Mouse (Mus musculus) kidney, embryonic 15.5 days (tissue): ENCODE data around the gene Kif6. TPM values are rescaled to one million over a fixed set of nuclear protein-coding genes. Genes with fewer than 3 reads are reported as not detected.

Experiments
- ATAC-seq: fragments of 200-750 bp; cut with Nextera tagmentation; replicated peaks from 2 replicates; pipeline ENCODE4 v1.8.0; 2017; ENCODE audit warnings: moderate TSS enrichment; ENCODE audit not compliant: low FRiP score
- H3K27ac ChIP-seq: fragments of 300-500 bp; sonication (generic); 2 replicates; pipeline ENCODE4 v1.5.1; 2015; ENCODE audit warnings: mild to moderate bottlenecking, inconsistent platforms
- H3K27me3 ChIP-seq: fragments of 300-500 bp; sonication (generic); 2 replicates; pipeline ENCODE4 v1.6.1; 2015; ENCODE audit warnings: inconsistent platforms
- H3K36me3 ChIP-seq: fragments of 300-500 bp; sonication (generic); 2 replicates; pipeline ENCODE4 v1.6.1; 2015; ENCODE audit warnings: inconsistent platforms
- H3K4me1 ChIP-seq: fragments of 300-500 bp; sonication (generic); 2 replicates; pipeline ENCODE4 v1.6.1; 2015; ENCODE audit warnings: inconsistent platforms
- H3K4me2 ChIP-seq: fragments of 300-500 bp; sonication (generic); 2 replicates; pipeline ENCODE4 v1.6.1; 2015; ENCODE audit warnings: moderate library complexity, mild to moderate bottlenecking, inconsistent platforms
- H3K4me3 ChIP-seq: fragments of 300-500 bp; sonication (generic); replicated peaks from 2 replicates; pipeline ENCODE4 v1.5.1; 2015; ENCODE audit warnings: mild to moderate bottlenecking, inconsistent platforms
- H3K9ac ChIP-seq: fragments of 300-500 bp; sonication (generic); 2 replicates; pipeline ENCODE4 v1.6.1; 2015; ENCODE audit warnings: mild to moderate bottlenecking, inconsistent platforms
- H3K9me3 ChIP-seq: fragments of 300-500 bp; sonication (generic); replicated peaks from 2 replicates; pipeline ENCODE4 v1.6.1; 2016; ENCODE audit warnings: inconsistent platforms
- WGBS: fragments of 180-500 bp; shearing (Covaris S2); methylation state at CpG from one replicate; pipeline ENCODE4 v1.1.7; 2015; ENCODE audit warnings: mixed read lengths; 5-methylcytosine and 5-hydroxymethylcytosine counted together
- polyA plus RNA-seq: library from polyadenylated mRNA; unstranded; fragments of >200 nt; fragmentation: Nextera tagmentation; extraction: Ambion mirVana; gene quantifications from 2 replicates; pipeline ENCODE4 v1.2.1, GENCODE M21; 2015

Kif6 gene
- polyA plus RNA-seq, 1 experiment from 2014 or later = 2.1 TPM

- Histone ChIP-seq H3K36me3 (no peaks in the 10 kb centered on the region), H3K9me3 (no peaks in the 10 kb centered on the region), H3K4me1 (no peaks in the 10 kb centered on the region), H3K27ac (no peak overlapping the region), H3K27me3 (no peaks in the 10 kb centered on the region), H3K4me3 (no peak overlapping the region), H3K9ac (no peak overlapping the region), H3K4me2 (no peak overlapping the region)
- 36% methylated on average over 8 of the region's 8 CpGs for WGBS
- ATAC-seq = 0 out of 2 replicates have a peak, but pooled peaks have one; percentile 52
Measured at GRCm38 (mm10) chr17:49633041-49633440, 18.1 kb downstream of the Kif6 start.

- no peaks in the 10 kb centered on the region for H3K9me3 ChIP-seq
- no peaks in the 10 kb centered on the region for H3K4me1 ChIP-seq
- no peak for ATAC-seq
- H3K36me3 ChIP-seq = no peaks in the 10 kb centered on the region
- 66% methylated on average over 6 of the region's 6 CpGs for WGBS
- H3K9ac ChIP-seq = no peak overlapping the region
- no peaks in the 10 kb centered on the region for H3K27me3 ChIP-seq
- peak overlapping the region; percentile 54; the same call in 1 of the 2 replicates for H3K27ac ChIP-seq
- H3K4me3 ChIP-seq = no peak overlapping the region
- no peak overlapping the region for H3K4me2 ChIP-seq
Measured at GRCm38 (mm10) chr17:49641903-49642302, 27.0 kb downstream of the Kif6 start.

- H3K27me3 ChIP-seq = no peaks in the 10 kb centered on the region
- no peak overlapping the region for H3K9ac ChIP-seq
- H3K4me1 ChIP-seq = no peaks in the 10 kb centered on the region
- 89% methylated on average over 8 of the region's 8 CpGs for WGBS
- no peak overlapping the region for H3K4me2 ChIP-seq
- no peak overlapping the region for H3K4me3 ChIP-seq
- no peaks in the 10 kb centered on the region for H3K36me3 ChIP-seq
- no peaks in the 10 kb centered on the region for H3K9me3 ChIP-seq
- ATAC-seq = no peak
- H3K27ac ChIP-seq = peak overlapping the region; percentile 54; the same call in 1 of the 2 replicates
Measured at GRCm38 (mm10) chr17:49642336-49642735, 27.4 kb downstream of the Kif6 start.

- no peak overlapping the region for H3K4me3 ChIP-seq
- no peak for ATAC-seq
- 91% methylated on average over 11 of the region's 11 CpGs for WGBS
- H3K27me3 ChIP-seq = no peaks in the 10 kb centered on the region
- no peaks in the 10 kb centered on the region for H3K9me3 ChIP-seq
- H3K9ac ChIP-seq = no peak overlapping the region
- no peak overlapping the region for H3K27ac ChIP-seq
- no peaks in the 10 kb centered on the region for H3K36me3 ChIP-seq
- no peaks in the 10 kb centered on the region for H3K4me1 ChIP-seq
- H3K4me2 ChIP-seq = no peak overlapping the region
Measured at GRCm38 (mm10) chr17:49642889-49643490, 28.1 kb downstream of the Kif6 start.

- H3K27me3 ChIP-seq = no peaks in the 10 kb centered on the region
- H3K27ac ChIP-seq = no peak overlapping the region
- H3K4me1 ChIP-seq = no peaks in the 10 kb centered on the region
- no peak overlapping the region for H3K4me2 ChIP-seq
- no peak overlapping the region for H3K4me3 ChIP-seq
- H3K9me3 ChIP-seq = 0 out of 2 replicates have a peak, but pooled peaks cover 3% of the 10 kb centered on the region
- no peaks in the 10 kb centered on the region for H3K36me3 ChIP-seq
- 93% methylated on average over 5 of the region's 5 CpGs for WGBS
- no peak overlapping the region for H3K9ac ChIP-seq
- no peak for ATAC-seq
Measured at GRCm38 (mm10) chr17:49646267-49646666, 31.3 kb downstream of the Kif6 start.

GRCm38 (mm10) chr17:49648970-49649369, 34.0 kb downstream of the Kif6 start:
- ATAC-seq = no peak
- no peaks in the 10 kb centered on the region for H3K36me3 ChIP-seq
- no peaks in the 10 kb centered on the region for H3K27me3 ChIP-seq
- 72% methylated on average over 2 of the region's 2 CpGs for WGBS
- 0 out of 2 replicates have a peak, but pooled peaks cover 3% of the 10 kb centered on the region for H3K9me3 ChIP-seq
- no peaks in the 10 kb centered on the region for H3K4me1 ChIP-seq
- H3K4me2 ChIP-seq = no peak overlapping the region
- H3K27ac ChIP-seq = no peak overlapping the region
- no peak overlapping the region for H3K4me3 ChIP-seq
- H3K9ac ChIP-seq = no peak overlapping the region

- Histone ChIP-seq H3K9ac (no peak overlapping the region), H3K27me3 (no peaks in the 10 kb centered on the region), H3K9me3 (0 out of 2 replicates have a peak, but pooled peaks cover 3% of the 10 kb centered on the region), H3K27ac (no peak overlapping the region), H3K36me3 (no peaks in the 10 kb centered on the region), H3K4me2 (no peak overlapping the region), H3K4me1 (no peaks in the 10 kb centered on the region), H3K4me3 (no peak overlapping the region)
- 78% methylated on average over 7 of the region's 7 CpGs for WGBS
- ATAC-seq = no peak
Measured at GRCm38 (mm10) chr17:49649394-49649793, 34.5 kb downstream of the Kif6 start.

GRCm38 (mm10) chr17:49650366-49650765, 35.4 kb downstream of the Kif6 start:
- 85% methylated on average over 4 of the region's 4 CpGs for WGBS

GRCm38 (mm10) chr17:49652357-49652756, 37.4 kb downstream of the Kif6 start:
- 0 out of 2 replicates have a peak, but pooled peaks cover 3% of the 10 kb centered on the region for H3K9me3 ChIP-seq
- H3K4me2 ChIP-seq = no peak overlapping the region
- H3K27me3 ChIP-seq = no peaks in the 10 kb centered on the region
- no peak overlapping the region for H3K4me3 ChIP-seq
- H3K4me1 ChIP-seq = no peaks in the 10 kb centered on the region
- H3K9ac ChIP-seq = no peak overlapping the region
- no peak overlapping the region for H3K27ac ChIP-seq
- 64% methylated on average over 3 of the region's 3 CpGs for WGBS
- ATAC-seq = no peak
- no peaks in the 10 kb centered on the region for H3K36me3 ChIP-seq

More at GRCm38 (mm10) chr17:49650366-49650765, 35.4 kb downstream of the Kif6 start:
- Histone ChIP-seq H3K9ac (no peak overlapping the region), H3K4me3 (no peak overlapping the region), H3K27ac (no peak overlapping the region), H3K4me1 (no peaks in the 10 kb centered on the region), H3K4me2 (no peak overlapping the region), H3K9me3 (0 out of 2 replicates have a peak, but pooled peaks cover 3% of the 10 kb centered on the region), H3K27me3 (no peaks in the 10 kb centered on the region), H3K36me3 (no peaks in the 10 kb centered on the region)
- ATAC-seq = no peak

GRCm38 (mm10) chr17:49652800-49653199, 37.9 kb downstream of the Kif6 start:
- no peak for ATAC-seq
- no peak overlapping the region for H3K4me2 ChIP-seq
- H3K9ac ChIP-seq = no peak overlapping the region
- no peak overlapping the region for H3K4me3 ChIP-seq
- H3K27me3 ChIP-seq = no peaks in the 10 kb centered on the region
- 83% methylated on average over 5 of the region's 5 CpGs for WGBS
- no peaks in the 10 kb centered on the region for H3K4me1 ChIP-seq
- no peak overlapping the region for H3K27ac ChIP-seq
- H3K36me3 ChIP-seq = no peaks in the 10 kb centered on the region
- H3K9me3 ChIP-seq = 0 out of 2 replicates have a peak, but pooled peaks cover 3% of the 10 kb centered on the region

- H3K27me3 ChIP-seq = no peaks in the 10 kb centered on the region
- H3K27ac ChIP-seq = no peak overlapping the region
- peaks cover 8% of the 10 kb centered on the region for H3K4me1 ChIP-seq
- no peak overlapping the region for H3K4me3 ChIP-seq
- no peaks in the 10 kb centered on the region for H3K9me3 ChIP-seq
- H3K9ac ChIP-seq = no peak overlapping the region
- no peaks in the 10 kb centered on the region for H3K36me3 ChIP-seq
- no peak overlapping the region for H3K4me2 ChIP-seq
- no peak for ATAC-seq
- 51% methylated on average over 6 of the region's 6 CpGs for WGBS
Measured at GRCm38 (mm10) chr17:49661626-49662025, 46.7 kb downstream of the Kif6 start.

- no peaks in the 10 kb centered on the region for H3K9me3 ChIP-seq
Measured at GRCm38 (mm10) chr17:49666728-49667127, 51.8 kb downstream of the Kif6 start.

GRCm38 (mm10) chr17:49668296-49668695, 53.4 kb downstream of the Kif6 start:
- H3K4me3 ChIP-seq = no peak overlapping the region
- H3K4me1 ChIP-seq = no peaks in the 10 kb centered on the region
- H3K27ac ChIP-seq = no peak overlapping the region
- ATAC-seq = no peak
- no peaks in the 10 kb centered on the region for H3K36me3 ChIP-seq
- H3K9ac ChIP-seq = no peak overlapping the region
- H3K9me3 ChIP-seq = no peaks in the 10 kb centered on the region
- no peak overlapping the region for H3K4me2 ChIP-seq
- no peaks in the 10 kb centered on the region for H3K27me3 ChIP-seq
- 85% methylated on average over 6 of the region's 6 CpGs for WGBS

More at GRCm38 (mm10) chr17:49666728-49667127, 51.8 kb downstream of the Kif6 start:
- no peak for ATAC-seq
- H3K4me3 ChIP-seq = no peak overlapping the region
- no peaks in the 10 kb centered on the region for H3K4me1 ChIP-seq
- H3K27me3 ChIP-seq = no peaks in the 10 kb centered on the region
- no peak overlapping the region for H3K4me2 ChIP-seq
- no peak overlapping the region for H3K9ac ChIP-seq
- H3K36me3 ChIP-seq = no peaks in the 10 kb centered on the region
- H3K27ac ChIP-seq = no peak overlapping the region
- WGBS = 94% methylated on average over 5 of the region's 5 CpGs
